Mouse (Mus musculus) hindbrain, embryonic 16.5 days (tissue): ENCODE measurements around the gene Gab2. TPM values are rescaled to one million over a fixed set of nuclear protein-coding genes. Genes with fewer than 3 reads are reported as not detected.

ENCODE experiments used
- ATAC-seq: fragments of 200-750 bp; cut with Nextera tagmentation; 2 replicates; pipeline ENCODE4 v1.8.0; 2017; ENCODE audit warnings: moderate TSS enrichment, moderate library complexity
- H3K27ac ChIP-seq: fragments of 300-500 bp; sonication (generic); 2 replicates; pipeline ENCODE4 v1.5.1; 2014; ENCODE audit warnings: low read depth, mild to moderate bottlenecking, control low read depth, low read length, moderate library complexity
- H3K27me3 ChIP-seq: fragments of 300-500 bp; sonication (generic); replicated peaks from 2 replicates; pipeline ENCODE4 v1.6.1; 2014; ENCODE audit warnings: low read length; ENCODE audit not compliant: control insufficient read depth, insufficient read depth
- H3K36me3 ChIP-seq: fragments of 300-500 bp; sonication (generic); 2 replicates; pipeline ENCODE4 v1.6.1; 2014; ENCODE audit warnings: mild to moderate bottlenecking, low read length, moderate library complexity, mixed read lengths; ENCODE audit not compliant: control insufficient read depth, insufficient read depth
- H3K4me1 ChIP-seq: fragments of 300-500 bp; sonication (generic); 2 replicates; pipeline ENCODE4 v1.6.1; 2014; ENCODE audit warnings: low read depth, low read length; ENCODE audit not compliant: control insufficient read depth, insufficient read depth
- H3K4me2 ChIP-seq: fragments of 300-500 bp; sonication (generic); 2 replicates; pipeline ENCODE4 v1.6.1; 2014; ENCODE audit warnings: mild to moderate bottlenecking, low read length, control low read depth, moderate library complexity
- H3K4me3 ChIP-seq: fragments of 300-500 bp; sonication (generic); 2 replicates; pipeline ENCODE4 v1.5.1; 2014; ENCODE audit warnings: mild to moderate bottlenecking, low read length, control low read depth, moderate library complexity
- H3K9ac ChIP-seq: fragments of 300-500 bp; sonication (generic); 2 replicates; pipeline ENCODE4 v1.6.1; 2014; ENCODE audit warnings: low read depth, mild to moderate bottlenecking, control low read depth, low read length, moderate library complexity
- H3K9me3 ChIP-seq: fragments of 300-500 bp; sonication (generic); 2 replicates; pipeline ENCODE4 v1.6.1; 2014; ENCODE audit warnings: mild to moderate bottlenecking, low read length, moderate library complexity; ENCODE audit not compliant: control insufficient read depth
- WGBS: fragments of 180-500 bp; shearing (Covaris S2); extraction: QIAGEN DNeasy Blood & Tissue Kit; methylation state at CpG from one replicate; pipeline ENCODE4 v1.1.7; 2014; 5-methylcytosine and 5-hydroxymethylcytosine counted together
- polyA plus RNA-seq: library from polyadenylated mRNA; unstranded; fragments of >200 nt; fragmentation: Nextera tagmentation; extraction: Ambion mirVana; gene quantifications from 2 replicates; pipeline ENCODE4 v1.2.1, GENCODE M21; 2015

The Gab2 gene
- polyA plus RNA-seq, 1 experiment from 2014 or later, result 14.1 TPM

- WGBS, result 89% methylated on average over 6 of the region's 6 CpGs
- Histone ChIP-seq H3K27me3 (no peaks in the 10 kb centered on the region), H3K4me2 (no peak overlapping the region), H3K27ac (no peak overlapping the region), H3K9me3 (no peaks in the 10 kb centered on the region), H3K9ac (no peak overlapping the region), H3K4me1 (no peaks in the 10 kb centered on the region), H3K4me3 (no peak overlapping the region), H3K36me3 (peaks cover 36% of the 10 kb centered on the region)
- no peak for ATAC-seq
These were observed 231.5 kb downstream of the Gab2 start for GRCm38 (mm10) chr7:97312856-97313255.

GRCm38 (mm10) chr7:97313364-97313995 lies 232.1 kb downstream of the Gab2 start:
- H3K4me2 ChIP-seq, result no peak overlapping the region
- 78% methylated on average over 7 of the region's 7 CpGs for WGBS
- H3K27ac ChIP-seq, result no peak overlapping the region
- peaks cover 31% of the 10 kb centered on the region for H3K36me3 ChIP-seq
- H3K9ac ChIP-seq, result no peak overlapping the region
- H3K4me1 ChIP-seq, result no peaks in the 10 kb centered on the region
- no peak for ATAC-seq
- H3K4me3 ChIP-seq, result no peak overlapping the region
- no peaks in the 10 kb centered on the region for H3K9me3 ChIP-seq
- H3K27me3 ChIP-seq, result no peaks in the 10 kb centered on the region

- Histone ChIP-seq H3K4me1 (no peaks in the 10 kb centered on the region), H3K4me2 (no peak overlapping the region), H3K9me3 (no peaks in the 10 kb centered on the region), H3K36me3 (peaks cover 24% of the 10 kb centered on the region), H3K27ac (no peak overlapping the region), H3K9ac (no peak overlapping the region), H3K27me3 (no peaks in the 10 kb centered on the region), H3K4me3 (no peak overlapping the region)
- ATAC-seq, result no peak
- WGBS, result 83% methylated on average over 5 of the region's 5 CpGs
These were observed 233.3 kb downstream of the Gab2 start for GRCm38 (mm10) chr7:97314646-97315045.

GRCm38 (mm10) chr7:97315656-97316055 lies 234.3 kb downstream of the Gab2 start:
- no peak overlapping the region for H3K9ac ChIP-seq
- no peaks in the 10 kb centered on the region for H3K9me3 ChIP-seq
- no peaks in the 10 kb centered on the region for H3K27me3 ChIP-seq
- H3K4me2 ChIP-seq, result no peak overlapping the region
- H3K27ac ChIP-seq, result no peak overlapping the region
- no peaks in the 10 kb centered on the region for H3K4me1 ChIP-seq
- no peak overlapping the region for H3K4me3 ChIP-seq
- H3K36me3 ChIP-seq, result peaks cover 18% of the 10 kb centered on the region
- WGBS, result 85% methylated on average over 6 of the region's 6 CpGs
- ATAC-seq, result no peak

- Histone ChIP-seq H3K9ac (no peak overlapping the region), H3K4me1 (no peaks in the 10 kb centered on the region), H3K4me2 (no peak overlapping the region), H3K27ac (no peak overlapping the region), H3K36me3 (peaks cover 7% of the 10 kb centered on the region; the same call in 1 of the 2 replicates), H3K9me3 (no peaks in the 10 kb centered on the region), H3K27me3 (no peaks in the 10 kb centered on the region), H3K4me3 (no peak overlapping the region)
- no peak for ATAC-seq
- WGBS, result 88% methylated on average over 3 of the region's 3 CpGs
These were observed 236.3 kb downstream of the Gab2 start for GRCm38 (mm10) chr7:97317706-97318105.

GRCm38 (mm10) chr7:97324342-97324741 lies 243.0 kb downstream of the Gab2 start:
- Histone ChIP-seq H3K9ac (no peak overlapping the region), H3K9me3 (no peaks in the 10 kb centered on the region), H3K36me3 (no peaks in the 10 kb centered on the region), H3K4me3 (no peak overlapping the region), H3K4me1 (peaks cover 12% of the 10 kb centered on the region), H3K4me2 (no peak overlapping the region), H3K27ac (no peak overlapping the region), H3K27me3 (peaks cover 15% of the 10 kb centered on the region; the same call in 1 of the 2 replicates)
- ATAC-seq, result no peak
- WGBS, result 92% methylated on average over 8 of the region's 8 CpGs

GRCm38 (mm10) chr7:97325156-97325985 lies 244.0 kb downstream of the Gab2 start:
- Histone ChIP-seq H3K36me3 (no peaks in the 10 kb centered on the region), H3K4me2 (peak overlapping the region; percentile 54), H3K4me1 (peaks cover 12% of the 10 kb centered on the region), H3K27me3 (peaks cover 15% of the 10 kb centered on the region; the same call in 1 of the 2 replicates), H3K9me3 (no peaks in the 10 kb centered on the region), H3K4me3 (peak overlapping the region; percentile 32), H3K9ac (peak overlapping the region; percentile 35; the same call in 1 of the 2 replicates), H3K27ac (no peak overlapping the region)
- peak; percentile 28 for ATAC-seq
- WGBS, result 14% methylated on average over 83 of the region's 96 CpGs

- Histone ChIP-seq H3K9ac (no peak overlapping the region), H3K9me3 (no peaks in the 10 kb centered on the region), H3K4me2 (no peak overlapping the region), H3K4me3 (no peak overlapping the region), H3K36me3 (no peaks in the 10 kb centered on the region), H3K27ac (no peak overlapping the region), H3K4me1 (peaks cover 20% of the 10 kb centered on the region), H3K27me3 (peaks cover 15% of the 10 kb centered on the region; the same call in 1 of the 2 replicates)
- WGBS, result 89% methylated on average over 4 of the region's 4 CpGs
- no peak for ATAC-seq
These were observed 246.0 kb downstream of the Gab2 start for GRCm38 (mm10) chr7:97327376-97327775.

GRCm38 (mm10) chr7:97328891-97329588 lies 247.7 kb downstream of the Gab2 start:
- WGBS, result 58% methylated on average over 13 of the region's 13 CpGs

More at GRCm38 (mm10) chr7:97328891-97329588, 247.7 kb downstream of the Gab2 start:
- Histone ChIP-seq H3K4me3 (no peak overlapping the region), H3K4me1 (peaks cover 29% of the 10 kb centered on the region), H3K9me3 (no peaks in the 10 kb centered on the region), H3K4me2 (no peak overlapping the region), H3K27me3 (peaks cover 15% of the 10 kb centered on the region; the same call in 1 of the 2 replicates), H3K36me3 (no peaks in the 10 kb centered on the region), H3K27ac (no peak overlapping the region; the same call in 1 of the 2 replicates), H3K9ac (no peak overlapping the region; the same call in 1 of the 2 replicates)
- no peak for ATAC-seq
